Comparison of ENCODE assay signal across 29 mouse cellular contexts in genomic region chr14:41017460-41017859, GRCm38 (mm10). TPM values are rescaled to one million over a fixed set of nuclear protein-coding genes. Genes with fewer than 3 reads are reported as not detected.
DNase-seq lines count a peak whose midpoint lies in the region; ATAC-seq and TF ChIP-seq lines count a peak whose summit lies in the region.
"Had no signal": no experiment of that assay in that cellular context is flagged by ENCODE, and none has a peak within 500 bp of the region (broad histone marks: within the 10 kb centered on the region; RNA-seq: fewer than 3 reads in every experiment).

No protein-coding gene starts in this region.

- H3K4me3 ChIP-seq in heart, embryonic 10.5 days: peak overlapping the region; percentile 33
- H3K4me3 ChIP-seq in heart, postnatal 0 days (ENCODE audit: low read depth, low read length): no peak overlapping the region
- peak overlapping the region; percentile 66 for H3K4me3 ChIP-seq in megakaryocyte, embryonic 14.5 days (replicated peaks)
- H3K4me3 ChIP-seq in hindbrain, embryonic 14.5 days (replicated peaks; ENCODE audit: low read length): no peak overlapping the region
- H3K4me3 ChIP-seq: hindbrain, embryonic 13.5 days; liver, embryonic 13.5 days had no signal

- TF ChIP-seq CTCF in heart, postnatal 0 days (IDR thresholded peaks at IDR 0.05; ENCODE audit: low read depth): no peak

- H3K27ac ChIP-seq in heart, embryonic 10.5 days: peak overlapping the region; percentile 81
- H3K27ac ChIP-seq in heart, postnatal 0 days (ENCODE audit: low read depth): no peak overlapping the region
- no peak overlapping the region for H3K27ac ChIP-seq in hindbrain, embryonic 14.5 days
- H3K27ac ChIP-seq: hindbrain, embryonic 13.5 days; liver, embryonic 13.5 days had no signal

- no peak for ATAC-seq in heart, postnatal 0 days (ENCODE audit: insufficient read depth, low read depth)
- no peak for ATAC-seq in megakaryocyte, adult 5-6 weeks (ENCODE audit: poor library complexity, severe bottlenecking)
- no peak for ATAC-seq in hindbrain, embryonic 14.5 days (ENCODE audit: low FRiP score)
- ATAC-seq: CD4-positive, CD25-positive, alpha-beta regulatory T cell, adult 4 months had no signal

- 18% methylated on average over 5 of the region's 5 CpGs for WGBS in heart, embryonic 10.5 days
- 4% methylated on average over 5 of the region's 5 CpGs for WGBS in heart, postnatal 0 days
- WGBS in hindbrain, embryonic 14.5 days: 84% methylated on average over 5 of the region's 5 CpGs

- no peaks in the 10 kb centered on the region for H3K27me3 ChIP-seq in heart, embryonic 10.5 days (ENCODE audit: insufficient read depth, poor library complexity, severe bottlenecking)
- H3K27me3 ChIP-seq in heart, postnatal 0 days (ENCODE audit: control insufficient read depth, insufficient read depth, low read length): no peaks in the 10 kb centered on the region
- H3K27me3 ChIP-seq in megakaryocyte, embryonic 14.5 days (replicated peaks): no peaks in the 10 kb centered on the region
- H3K27me3 ChIP-seq in hindbrain, embryonic 14.5 days (ENCODE audit: control insufficient read depth, insufficient read depth, low read length): no peaks in the 10 kb centered on the region
- H3K27me3 ChIP-seq: hindbrain, embryonic 13.5 days; liver, embryonic 13.5 days had no signal

- peak overlapping the region; percentile 43 for H3K4me2 ChIP-seq in heart, postnatal 0 days (ENCODE audit: low read depth, low read length)
- no peak overlapping the region for H3K4me2 ChIP-seq in hindbrain, embryonic 14.5 days (replicated peaks)
- H3K4me2 ChIP-seq: hindbrain, embryonic 13.5 days; liver, embryonic 13.5 days; midbrain, embryonic 11.5 days had no signal

- TF ChIP-seq EP300 in heart, postnatal 0 days (IDR thresholded peaks at IDR 0.05; ENCODE audit: low read depth): no peak

- intact Hi-C loops in heart, postnatal 14 days (cut with DNase I): no loop called here

- no peaks in the 10 kb centered on the region for H3K36me3 ChIP-seq in heart, embryonic 10.5 days
- no peaks in the 10 kb centered on the region for H3K36me3 ChIP-seq in heart, postnatal 0 days (replicated peaks; ENCODE audit: control insufficient read depth, insufficient read depth, low read length)
- no peaks in the 10 kb centered on the region for H3K36me3 ChIP-seq in megakaryocyte, embryonic 14.5 days (replicated peaks; ENCODE audit: low read length)
- H3K36me3 ChIP-seq in hindbrain, embryonic 14.5 days (replicated peaks; ENCODE audit: control insufficient read depth, insufficient read depth): no peaks in the 10 kb centered on the region
- H3K36me3 ChIP-seq: G1E; hindbrain, embryonic 13.5 days; liver, embryonic 13.5 days had no signal

- H3K9me3 ChIP-seq in heart, embryonic 10.5 days: no peaks in the 10 kb centered on the region
- H3K9me3 ChIP-seq in heart, postnatal 0 days (replicated peaks; ENCODE audit: control insufficient read depth, low read length): no peaks in the 10 kb centered on the region
- H3K9me3 ChIP-seq in megakaryocyte, embryonic 14.5 days: no peaks in the 10 kb centered on the region
- H3K9me3 ChIP-seq in hindbrain, embryonic 14.5 days (ENCODE audit: control insufficient read depth, low read length): no peaks in the 10 kb centered on the region
- H3K9me3 ChIP-seq: G1E; hindbrain, embryonic 13.5 days; liver, embryonic 13.5 days had no signal

- no peak for DNase-seq in heart, embryonic 10.5 days (ENCODE audit: low spot score)
- DNase-seq in heart, postnatal 14 days: no peak
- peak; percentile 13 for DNase-seq in heart, postnatal 0 days (ENCODE audit: low spot score)
- no peak for DNase-seq in heart, adult 11 months
- DNase-seq in yolk sac, embryonic 10.5 days (ENCODE audit: low spot score): peak; percentile 64
- DNase-seq in hindbrain, embryonic 14.5 days (ENCODE audit: low spot score): no peak
- DNase-seq: cerebellum, adult 8-10 months; kidney, adult 9 months; kidney, postnatal 4 days; layer of hippocampus, adult 9-11 months; liver, embryonic 13.5 days; lung, postnatal 4 days; retina, postnatal 1 day; right cerebral cortex, postnatal 4 days; thymus, postnatal 36 days had no signal

- peaks cover 28% of the 10 kb centered on the region for H3K4me1 ChIP-seq in heart, embryonic 10.5 days
- peaks cover 17% of the 10 kb centered on the region; the same call in 1 of the 2 replicates for H3K4me1 ChIP-seq in heart, postnatal 0 days (ENCODE audit: control insufficient read depth, insufficient read depth)
- H3K4me1 ChIP-seq in megakaryocyte, embryonic 14.5 days: peaks cover 39% of the 10 kb centered on the region
- peaks cover 4% of the 10 kb centered on the region; the same call in 1 of the 2 replicates for H3K4me1 ChIP-seq in hindbrain, embryonic 14.5 days (replicated peaks; ENCODE audit: control insufficient read depth, insufficient read depth, low read length)

- H3K9ac ChIP-seq in heart, postnatal 0 days (replicated peaks; ENCODE audit: low read depth, low read length): no peak overlapping the region
- no peak overlapping the region for H3K9ac ChIP-seq in hindbrain, embryonic 14.5 days
- H3K9ac ChIP-seq: hindbrain, embryonic 13.5 days; liver, embryonic 13.5 days had no signal

RNA-seq across cellular contexts. Expression of gene Fam213a, which starts 3.9 kb away (rescaled TPM):
- polyA plus RNA-seq in heart, embryonic 10.5 days (2016; fragmentation: Nextera tagmentation; extraction: Ambion mirVana): 76.8 and 81.5 TPM in 2 replicates
- 10 to 100 TPM; 17.1 to 22.2 TPM for total RNA-seq in heart, postnatal 14 days (2021)
- total RNA-seq in heart, postnatal 0 days (2014; rRNA removed; ENCODE audit: low replicate concordance): 6.6 and 9.4 TPM in 2 replicates
- polyA plus RNA-seq in heart, postnatal 0 days (2015; fragmentation: Nextera tagmentation; extraction: Ambion mirVana): 23.8 and 25.7 TPM in 2 replicates
- 4.5 and 11.6 TPM in 2 replicates for polyA plus RNA-seq in megakaryocyte, embryonic 14.5 days (2012; ENCODE audit: insufficient read depth, low replicate concordance)
- 1.8 and 3.5 TPM in 2 replicates for total RNA-seq in megakaryocyte, adult 5-6 weeks (2015)
- 2.6 and 3.6 TPM in 2 replicates for total RNA-seq in megakaryocyte, adult 5-6 weeks (2017)
- 86.6 and 94.3 TPM in 2 replicates for polyA plus RNA-seq in hindbrain, embryonic 14.5 days (2014; fragmentation: Nextera tagmentation; extraction: Ambion mirVana)

RNA-seq across cellular contexts. Expression of gene Tspan14, which starts 50.9 kb away (rescaled TPM):
- 42.3 and 58.6 TPM in 2 replicates for polyA plus RNA-seq in heart, embryonic 10.5 days (2016; fragmentation: Nextera tagmentation; extraction: Ambion mirVana)
- 10 to 100 TPM; 27.9 to 28.7 TPM for total RNA-seq in heart, postnatal 14 days (2021)
- total RNA-seq in heart, postnatal 0 days (2014; rRNA removed; ENCODE audit: low replicate concordance): 15.6 and 30.2 TPM in 2 replicates
- polyA plus RNA-seq in heart, postnatal 0 days (2015; fragmentation: Nextera tagmentation; extraction: Ambion mirVana): 21.6 and 23.8 TPM in 2 replicates
- 20.9 and 22.8 TPM in 2 replicates for polyA plus RNA-seq in megakaryocyte, embryonic 14.5 days (2012; ENCODE audit: insufficient read depth, low replicate concordance)
- 60.6 and 66.0 TPM in 2 replicates for total RNA-seq in megakaryocyte, adult 5-6 weeks (2015)
- total RNA-seq in megakaryocyte, adult 5-6 weeks (2017): 72.4 and 76.5 TPM in 2 replicates
- 65.6 and 70.1 TPM in 2 replicates for polyA plus RNA-seq in hindbrain, embryonic 14.5 days (2014; fragmentation: Nextera tagmentation; extraction: Ambion mirVana)

RNA-seq across cellular contexts. Expression of gene Dydc2, which starts 51.5 kb away (rescaled TPM):
- polyA plus RNA-seq in heart, embryonic 10.5 days (2016; fragmentation: Nextera tagmentation; extraction: Ambion mirVana): 0.44 and 0.65 TPM in 2 replicates
- total RNA-seq in heart, postnatal 14 days (2021): not detected
- total RNA-seq in heart, postnatal 0 days (2014; rRNA removed; ENCODE audit: low replicate concordance): not detected in 2 replicates
- 0.29 TPM in 1 of 2 replicates, not detected in the other for polyA plus RNA-seq in heart, postnatal 0 days (2015; fragmentation: Nextera tagmentation; extraction: Ambion mirVana)
- not detected in 2 replicates for polyA plus RNA-seq in megakaryocyte, embryonic 14.5 days (2012; ENCODE audit: insufficient read depth, low replicate concordance)
- total RNA-seq in megakaryocyte, adult 5-6 weeks (2015): not detected in 2 replicates
- total RNA-seq in megakaryocyte, adult 5-6 weeks (2017): not detected in 2 replicates
- polyA plus RNA-seq in hindbrain, embryonic 14.5 days (2014; fragmentation: Nextera tagmentation; extraction: Ambion mirVana): 0.70 and 1.6 TPM in 2 replicates
- total RNA-seq: G1E; gastrocnemius, adult 8-10 months; granulocyte monocyte progenitor cell, adult 5-6 weeks had no signal
- polyA plus RNA-seq: CD4-positive, CD25-positive, alpha-beta regulatory T cell, adult 4 months; G1E; intestine, embryonic 14.5 days; limb, embryonic 11.5 days; liver, embryonic 13.5 days; midbrain, embryonic 11.5 days had no signal

RNA-seq across cellular contexts. Expression of gene Dydc1, which starts 55.3 kb away (rescaled TPM):
- not detected in 2 replicates for polyA plus RNA-seq in heart, embryonic 10.5 days (2016; fragmentation: Nextera tagmentation; extraction: Ambion mirVana)
- not detected for total RNA-seq in heart, postnatal 14 days (2021)
- not detected in 2 replicates for total RNA-seq in heart, postnatal 0 days (2014; rRNA removed; ENCODE audit: low replicate concordance)
- 0.12 TPM in 1 of 2 replicates, not detected in the other for polyA plus RNA-seq in heart, postnatal 0 days (2015; fragmentation: Nextera tagmentation; extraction: Ambion mirVana)
- polyA plus RNA-seq in megakaryocyte, embryonic 14.5 days (2012; ENCODE audit: insufficient read depth, low replicate concordance): not detected in 2 replicates
- total RNA-seq in megakaryocyte, adult 5-6 weeks (2015): not detected in 2 replicates
- total RNA-seq in megakaryocyte, adult 5-6 weeks (2017): not detected in 2 replicates
- polyA plus RNA-seq in hindbrain, embryonic 14.5 days (2014; fragmentation: Nextera tagmentation; extraction: Ambion mirVana): not detected in 2 replicates
- total RNA-seq: adrenal gland, adult 18-20 months; G1E; gastrocnemius, adult 8-10 months; granulocyte monocyte progenitor cell, adult 5-6 weeks; left cerebral cortex, adult 8-10 months had no signal
- polyA plus RNA-seq: CD4-positive, CD25-positive, alpha-beta regulatory T cell, adult 4 months; forebrain, embryonic 11.5 days; G1E; intestine, embryonic 14.5 days; limb, embryonic 11.5 days; liver, embryonic 13.5 days; midbrain, embryonic 11.5 days; neural tube, embryonic 11.5 days had no signal

Comparison
In these comparisons a context has a peak if more than half of its experiments do, and no peak if none do; other contexts are left out.
1. DNase-seq: peak in heart, postnatal 0 days (single experiment) and yolk sac, embryonic 10.5 days (single experiment); none in heart, embryonic 10.5 days (single experiment), heart, postnatal 14 days (0 of 2), heart, adult 11 months (single experiment) and hindbrain, embryonic 14.5 days (single experiment).
2. H3K4me3 ChIP-seq: peak in heart, embryonic 10.5 days (single experiment) and megakaryocyte, embryonic 14.5 days (single experiment); none in heart, postnatal 0 days (single experiment) and hindbrain, embryonic 14.5 days (single experiment).